Mouse (Mus musculus) midbrain, embryonic 15.5 days (tissue): ENCODE measurements around the gene Lce3f. TPM values are rescaled to one million over a fixed set of nuclear protein-coding genes. Genes with fewer than 3 reads are reported as not detected.
A peak's percentile ranks its signal among the peaks of the same experiment; 100 is the strongest.

Experiments used
- ATAC-seq: fragments of 200-750 bp; cut with Nextera tagmentation; replicated peaks from 2 replicates; pipeline ENCODE4 v1.8.0; 2017; ENCODE audit warnings: moderate TSS enrichment
- H3K27ac ChIP-seq: fragments of 300-500 bp; sonication (generic); 2 replicates; pipeline ENCODE4 v1.5.1; 2015; ENCODE audit warnings: mild to moderate bottlenecking, inconsistent platforms
- H3K27me3 ChIP-seq: fragments of 300-500 bp; sonication (generic); replicated peaks from 2 replicates; pipeline ENCODE4 v1.6.1; 2015; ENCODE audit warnings: inconsistent platforms
- H3K36me3 ChIP-seq: fragments of 300-500 bp; sonication (generic); replicated peaks from 2 replicates; pipeline ENCODE4 v1.6.1; 2015; ENCODE audit warnings: inconsistent platforms
- H3K4me1 ChIP-seq: fragments of 300-500 bp; sonication (generic); 2 replicates; pipeline ENCODE4 v1.6.1; 2015; ENCODE audit warnings: inconsistent platforms
- H3K4me2 ChIP-seq: fragments of 300-500 bp; sonication (generic); 2 replicates; pipeline ENCODE4 v1.6.1; 2015; ENCODE audit warnings: inconsistent platforms, mild to moderate bottlenecking, moderate library complexity
- H3K4me3 ChIP-seq: fragments of 300-500 bp; sonication (generic); 2 replicates; pipeline ENCODE4 v1.5.1; 2015; ENCODE audit warnings: mild to moderate bottlenecking, inconsistent platforms
- H3K9ac ChIP-seq: fragments of 300-500 bp; sonication (generic); 2 replicates; pipeline ENCODE4 v1.6.1; 2015; ENCODE audit warnings: mild to moderate bottlenecking, inconsistent platforms
- H3K9me3 ChIP-seq: fragments of 300-500 bp; sonication (generic); 2 replicates; pipeline ENCODE4 v1.6.1; 2016; ENCODE audit warnings: inconsistent platforms
- WGBS: fragments of 180-500 bp; shearing (Covaris S2); methylation state at CpG from one replicate; pipeline ENCODE4 v1.1.7; 2015; ENCODE audit warnings: mixed read lengths; 5-methylcytosine and 5-hydroxymethylcytosine counted together
- polyA plus RNA-seq: library from polyadenylated mRNA; unstranded; fragments of >200 nt; fragmentation: Nextera tagmentation; extraction: Ambion mirVana; gene quantifications from 2 replicates; pipeline ENCODE4 v1.2.1, GENCODE M21; 2015

The Lce3f gene
- not detected in 2 replicates for polyA plus RNA-seq

GRCm38 (mm10) chr3:92991926-92992325 lies at the start of gene Lce3f:
Lce3f (plus strand) TSS chr3:92992226.
- ATAC-seq = no peak
- Histone ChIP-seq H3K36me3 (no peaks in the 10 kb centered on the region), H3K27me3 (no peaks in the 10 kb centered on the region), H3K9me3 (no peaks in the 10 kb centered on the region), H3K4me1 (no peaks in the 10 kb centered on the region), H3K4me3 (no peak within 1 kb of the TSS), H3K4me2 (no peak within 1 kb of the TSS), H3K27ac (no peak within 1 kb of the TSS), H3K9ac (no peak within 1 kb of the TSS)

- ATAC-seq = no peak
- Histone ChIP-seq H3K9me3 (no peaks in the 10 kb centered on the region), H3K4me3 (no peak within 1 kb of the TSS), H3K27ac (no peak within 1 kb of the TSS), H3K9ac (no peak within 1 kb of the TSS), H3K27me3 (no peaks in the 10 kb centered on the region), H3K4me1 (no peaks in the 10 kb centered on the region), H3K4me2 (no peak within 1 kb of the TSS), H3K36me3 (no peaks in the 10 kb centered on the region)
- WGBS = 69% methylated on average over 1 of the region's 1 CpGs
Measured at GRCm38 (mm10) chr3:92944186-92944585, 47.8 kb upstream of the Lce3f start, which contains the start of gene Lce3c. Lce3c (plus strand) TSS chr3:92944486.

GRCm38 (mm10) chr3:92957090-92957489 lies 34.9 kb upstream of the Lce3f start, which contains the start of gene Lce3d:
Lce3d (plus strand) TSS chr3:92957390.
- Histone ChIP-seq H3K36me3 (no peaks in the 10 kb centered on the region), H3K4me2 (no peak within 1 kb of the TSS), H3K4me1 (no peaks in the 10 kb centered on the region), H3K27me3 (no peaks in the 10 kb centered on the region), H3K9ac (no peak within 1 kb of the TSS), H3K27ac (no peak within 1 kb of the TSS), H3K9me3 (no peaks in the 10 kb centered on the region), H3K4me3 (no peak within 1 kb of the TSS)
- no peak for ATAC-seq
- WGBS = 84% methylated on average over 1 of the region's 1 CpGs

- ATAC-seq = no peak
- Histone ChIP-seq H3K27me3 (no peaks in the 10 kb centered on the region), H3K4me1 (no peaks in the 10 kb centered on the region), H3K36me3 (no peaks in the 10 kb centered on the region), H3K9ac (no peak within 1 kb of the TSS), H3K4me2 (no peak within 1 kb of the TSS), H3K9me3 (no peaks in the 10 kb centered on the region), H3K4me3 (no peak within 1 kb of the TSS), H3K27ac (no peak within 1 kb of the TSS)
- 89% methylated on average over 2 of the region's 2 CpGs for WGBS
Measured at GRCm38 (mm10) chr3:92966761-92967160, 25.3 kb upstream of the Lce3f start, which contains the start of gene Lce3e. Lce3e (plus strand) TSS chr3:92967061.

- ATAC-seq = no peak
- 56% methylated on average over 2 of the region's 2 CpGs for WGBS
Measured at GRCm38 (mm10) chr3:92978484-92978883, 13.5 kb upstream of the Lce3f start.

GRCm38 (mm10) chr3:92998691-92999090 lies 6.7 kb downstream of the Lce3f start:
- Histone ChIP-seq H3K36me3 (no peaks in the 10 kb centered on the region), H3K4me3 (no peak overlapping the region), H3K27ac (no peak overlapping the region), H3K9ac (no peak overlapping the region), H3K9me3 (no peaks in the 10 kb centered on the region), H3K4me1 (no peaks in the 10 kb centered on the region), H3K27me3 (no peaks in the 10 kb centered on the region), H3K4me2 (no peak overlapping the region)
- 4% methylated on average over 7 of the region's 7 CpGs for WGBS
- peak; percentile 97 for ATAC-seq

More at GRCm38 (mm10) chr3:92978484-92978883, 13.5 kb upstream of the Lce3f start:
- Histone ChIP-seq H3K9ac (no peak overlapping the region), H3K4me3 (no peak overlapping the region), H3K4me2 (no peak overlapping the region), H3K27ac (no peak overlapping the region), H3K4me1 (no peaks in the 10 kb centered on the region), H3K9me3 (no peaks in the 10 kb centered on the region), H3K27me3 (no peaks in the 10 kb centered on the region), H3K36me3 (no peaks in the 10 kb centered on the region)

GRCm38 (mm10) chr3:93000621-93001020 lies 8.6 kb downstream of the Lce3f start:
- Histone ChIP-seq H3K9me3 (no peaks in the 10 kb centered on the region), H3K27me3 (no peaks in the 10 kb centered on the region), H3K9ac (no peak overlapping the region), H3K4me3 (no peak overlapping the region), H3K4me2 (no peak overlapping the region), H3K27ac (no peak overlapping the region), H3K4me1 (no peaks in the 10 kb centered on the region), H3K36me3 (no peaks in the 10 kb centered on the region)
- 83% methylated on average over 3 of the region's 3 CpGs for WGBS
- ATAC-seq = no peak

GRCm38 (mm10) chr3:93002843-93003242 lies 10.8 kb downstream of the Lce3f start:
- no peaks in the 10 kb centered on the region for H3K9me3 ChIP-seq
- 64% methylated on average over 4 of the region's 4 CpGs for WGBS
- no peak overlapping the region for H3K4me3 ChIP-seq
- H3K9ac ChIP-seq = no peak overlapping the region
- ATAC-seq = no peak
- no peak overlapping the region for H3K4me2 ChIP-seq
- H3K27ac ChIP-seq = no peak overlapping the region
- H3K36me3 ChIP-seq = no peaks in the 10 kb centered on the region
- H3K4me1 ChIP-seq = no peaks in the 10 kb centered on the region
- no peaks in the 10 kb centered on the region for H3K27me3 ChIP-seq

- H3K9ac ChIP-seq = peak overlapping the region; percentile 38
- WGBS = 1% methylated on average over 24 of the region's 24 CpGs
- no peaks in the 10 kb centered on the region for H3K9me3 ChIP-seq
- no peaks in the 10 kb centered on the region for H3K27me3 ChIP-seq
- no peaks in the 10 kb centered on the region for H3K36me3 ChIP-seq
- peak overlapping the region; percentile 34 for H3K27ac ChIP-seq
- peak; percentile 94 for ATAC-seq
- peak overlapping the region; percentile 45 for H3K4me3 ChIP-seq
- H3K4me1 ChIP-seq = peaks cover 13% of the 10 kb centered on the region
- H3K4me2 ChIP-seq = peak overlapping the region; percentile 65
Measured at GRCm38 (mm10) chr3:93014378-93014801, 22.4 kb downstream of the Lce3f start.

- Histone ChIP-seq H3K4me2 (peak overlapping the region; percentile 65), H3K27me3 (no peaks in the 10 kb centered on the region), H3K4me3 (peak overlapping the region; percentile 45), H3K36me3 (no peaks in the 10 kb centered on the region), H3K9ac (peak overlapping the region; percentile 38), H3K27ac (no peak overlapping the region), H3K9me3 (no peaks in the 10 kb centered on the region), H3K4me1 (peaks cover 13% of the 10 kb centered on the region)
- 15% methylated on average over 5 of the region's 5 CpGs for WGBS
- peak; percentile 64 for ATAC-seq
Measured at GRCm38 (mm10) chr3:93014871-93015270, 22.8 kb downstream of the Lce3f start.

- Histone ChIP-seq H3K4me3 (peak within 1 kb of the TSS; percentile 45), H3K4me1 (peaks cover 13% of the 10 kb centered on the region), H3K4me2 (peak within 1 kb of the TSS; percentile 65), H3K36me3 (no peaks in the 10 kb centered on the region), H3K9me3 (no peaks in the 10 kb centered on the region), H3K27me3 (no peaks in the 10 kb centered on the region), H3K9ac (peak within 1 kb of the TSS; percentile 38), H3K27ac (peak within 1 kb of the TSS; percentile 34)
- no peak for ATAC-seq
- WGBS = 62% methylated on average over 4 of the region's 4 CpGs
Measured at GRCm38 (mm10) chr3:93015460-93016104, 23.6 kb downstream of the Lce3f start, which contains the start of gene Crct1. Crct1 (minus strand) TSS chr3:93015687.

- Histone ChIP-seq H3K4me3 (no peak within 1 kb of the TSS), H3K9me3 (no peaks in the 10 kb centered on the region), H3K4me1 (peaks cover 12% of the 10 kb centered on the region), H3K27me3 (no peaks in the 10 kb centered on the region), H3K36me3 (no peaks in the 10 kb centered on the region), H3K4me2 (no peak within 1 kb of the TSS), H3K27ac (no peak within 1 kb of the TSS), H3K9ac (no peak within 1 kb of the TSS)
- no peak for ATAC-seq
- 94% methylated on average over 2 of the region's 2 CpGs for WGBS
Measured at GRCm38 (mm10) chr3:93018960-93019359, 26.9 kb downstream of the Lce3f start, which contains the start of gene Lce1m. Lce1m (minus strand) TSS chr3:93019060.

- ATAC-seq = no peak
- Histone ChIP-seq H3K4me2 (no peak overlapping the region), H3K36me3 (no peaks in the 10 kb centered on the region), H3K27me3 (no peaks in the 10 kb centered on the region), H3K27ac (no peak overlapping the region), H3K4me1 (no peaks in the 10 kb centered on the region), H3K9me3 (no peaks in the 10 kb centered on the region), H3K9ac (no peak overlapping the region), H3K4me3 (no peak overlapping the region)
- WGBS = 88% methylated on average over 1 of the region's 1 CpGs
Measured at GRCm38 (mm10) chr3:93021171-93021570, 29.1 kb downstream of the Lce3f start.
